Mouse (Mus musculus) neural tube, embryonic 11.5 days (tissue): ENCODE data around the gene Gpsm2. TPM values are rescaled to one million over a fixed set of nuclear protein-coding genes. Genes with fewer than 3 reads are reported as not detected.
A peak's percentile ranks its signal among the peaks of the same experiment; 100 is the strongest.

ENCODE experiments used
- ATAC-seq: fragments of 200-750 bp; cut with Nextera tagmentation; 2 replicates; pipeline ENCODE4 v1.8.0; 2017; ENCODE audit warnings: moderate number of reproducible peaks, mild to moderate bottlenecking, moderate TSS enrichment, moderate library complexity; ENCODE audit not compliant: insufficient read depth, low FRiP score, low TSS enrichment
- DNase-seq: peaks from one replicate; pipeline ENCODE4 v3.0.0-alpha.2; 2015; ENCODE audit warnings: low spot score
- H3K27ac ChIP-seq: fragments of 300-500 bp; sonication (generic); 2 replicates; pipeline ENCODE4 v1.5.1; 2014; ENCODE audit warnings: low read depth, mild to moderate bottlenecking, low read length
- H3K27me3 ChIP-seq: fragments of 300-500 bp; sonication (generic); 2 replicates; pipeline ENCODE4 v1.6.1; 2014; ENCODE audit warnings: mild to moderate bottlenecking, low read length, mixed read lengths; ENCODE audit not compliant: control insufficient read depth, insufficient read depth
- H3K36me3 ChIP-seq: fragments of 300-500 bp; sonication (generic); 2 replicates; pipeline ENCODE4 v1.6.1; 2014; ENCODE audit warnings: mild to moderate bottlenecking, low read length, moderate library complexity, mixed read lengths; ENCODE audit not compliant: control insufficient read depth, insufficient read depth
- H3K4me1 ChIP-seq: fragments of 300-500 bp; sonication (generic); 2 replicates; pipeline ENCODE4 v1.6.1; 2014; ENCODE audit warnings: low read length, mixed read lengths; ENCODE audit not compliant: control insufficient read depth, insufficient read depth
- H3K4me2 ChIP-seq: fragments of 300-500 bp; sonication (generic); 2 replicates; pipeline ENCODE4 v1.6.1; 2014; ENCODE audit warnings: low read depth, mild to moderate bottlenecking, moderate library complexity
- H3K4me3 ChIP-seq: fragments of 300-500 bp; sonication (generic); 2 replicates; pipeline ENCODE4 v1.5.1; 2014; ENCODE audit warnings: low read depth, low read length
- H3K9ac ChIP-seq: fragments of 300-500 bp; sonication (generic); 2 replicates; pipeline ENCODE4 v1.6.1; 2014; ENCODE audit warnings: mild to moderate bottlenecking, low read length
- H3K9me3 ChIP-seq: fragments of 300-500 bp; sonication (generic); 2 replicates; pipeline ENCODE4 v1.6.1; 2016; ENCODE audit warnings: low read length; ENCODE audit not compliant: control insufficient read depth
- WGBS: fragments of 180-500 bp; shearing (Covaris S2); extraction: QIAGEN DNeasy Blood & Tissue Kit; methylation state at CpG from one replicate; pipeline ENCODE4 v1.1.7; 2014; 5-methylcytosine and 5-hydroxymethylcytosine counted together
- polyA plus RNA-seq: library from polyadenylated mRNA; unstranded; fragments of >200 nt; fragmentation: Nextera tagmentation; extraction: Ambion mirVana; gene quantifications from 2 replicates; pipeline ENCODE4 v1.2.1, GENCODE M21; 2014

Gpsm2 gene
- polyA plus RNA-seq: 101 and 109 TPM in 2 replicates

- no peaks in the 10 kb centered on the region for H3K36me3 ChIP-seq
- peak within 1 kb of the TSS; percentile 97 for H3K27ac ChIP-seq
- 3% methylated on average over 51 of the region's 53 CpGs for WGBS
- peak within 1 kb of the TSS; percentile 82 for H3K4me3 ChIP-seq
- peak within 1 kb of the TSS; percentile 47 for H3K4me2 ChIP-seq
- H3K9ac ChIP-seq: peak within 1 kb of the TSS; percentile 89
- no peaks in the 10 kb centered on the region for H3K27me3 ChIP-seq
- DNase-seq: peak; percentile 99
- ATAC-seq: peak; percentile 95
- no peaks in the 10 kb centered on the region for H3K9me3 ChIP-seq
- peaks cover 3% of the 10 kb centered on the region; the same call in 1 of the 2 replicates for H3K4me1 ChIP-seq
Observed at GRCm38 (mm10) chr3:108722036-108722872, at the start of gene Gpsm2. Gene Gpsm2, minus strand, starts transcription at chr3:108722309.

- Histone ChIP-seq H3K36me3 (no peaks in the 10 kb centered on the region), H3K27me3 (no peaks in the 10 kb centered on the region), H3K4me3 (no peak overlapping the region), H3K27ac (no peak overlapping the region), H3K4me1 (no peaks in the 10 kb centered on the region), H3K4me2 (no peak overlapping the region), H3K9ac (no peak overlapping the region), H3K9me3 (no peaks in the 10 kb centered on the region)
- 45% methylated on average over 6 of the region's 6 CpGs for WGBS
- DNase-seq: peak; percentile 55
- peak; percentile 67 for ATAC-seq
Observed at GRCm38 (mm10) chr3:108770725-108771368, 48.7 kb upstream of the Gpsm2 start.

GRCm38 (mm10) chr3:108769547-108769946 is 47.4 kb upstream of the Gpsm2 start:
- no peaks in the 10 kb centered on the region for H3K4me1 ChIP-seq
- no peaks in the 10 kb centered on the region for H3K27me3 ChIP-seq
- no peaks in the 10 kb centered on the region for H3K9me3 ChIP-seq
- WGBS: 75% methylated on average over 6 of the region's 6 CpGs
- no peaks in the 10 kb centered on the region for H3K36me3 ChIP-seq
- no peak overlapping the region for H3K9ac ChIP-seq
- H3K4me2 ChIP-seq: no peak overlapping the region
- ATAC-seq: no peak
- no peak for DNase-seq
- H3K4me3 ChIP-seq: no peak overlapping the region
- H3K27ac ChIP-seq: no peak overlapping the region

- Histone ChIP-seq H3K4me3 (no peak overlapping the region), H3K9me3 (no peaks in the 10 kb centered on the region), H3K4me1 (no peaks in the 10 kb centered on the region), H3K27me3 (no peaks in the 10 kb centered on the region), H3K36me3 (no peaks in the 10 kb centered on the region), H3K9ac (no peak overlapping the region), H3K27ac (no peak overlapping the region), H3K4me2 (no peak overlapping the region)
- 88% methylated on average over 10 of the region's 10 CpGs for WGBS
- DNase-seq: no peak
- no peak for ATAC-seq
Observed at GRCm38 (mm10) chr3:108767416-108767815, 45.3 kb upstream of the Gpsm2 start.

GRCm38 (mm10) chr3:108766943-108767342 is 44.8 kb upstream of the Gpsm2 start:
- DNase-seq: no peak
- H3K9ac ChIP-seq: no peak overlapping the region
- H3K27me3 ChIP-seq: no peaks in the 10 kb centered on the region
- H3K27ac ChIP-seq: no peak overlapping the region
- no peaks in the 10 kb centered on the region for H3K9me3 ChIP-seq
- 87% methylated on average over 7 of the region's 7 CpGs for WGBS
- no peaks in the 10 kb centered on the region for H3K4me1 ChIP-seq
- no peak overlapping the region for H3K4me3 ChIP-seq
- ATAC-seq: no peak
- no peaks in the 10 kb centered on the region for H3K36me3 ChIP-seq
- no peak overlapping the region for H3K4me2 ChIP-seq

- Histone ChIP-seq H3K4me3 (no peak overlapping the region), H3K27me3 (no peaks in the 10 kb centered on the region), H3K9ac (no peak overlapping the region), H3K27ac (no peak overlapping the region), H3K36me3 (no peaks in the 10 kb centered on the region), H3K4me2 (no peak overlapping the region), H3K9me3 (no peaks in the 10 kb centered on the region), H3K4me1 (no peaks in the 10 kb centered on the region)
- WGBS: 88% methylated on average over 7 of the region's 7 CpGs
- ATAC-seq (no peak), DNase-seq (no peak)
Observed at GRCm38 (mm10) chr3:108765476-108765875, 43.4 kb upstream of the Gpsm2 start.

- 73% methylated on average over 7 of the region's 7 CpGs for WGBS
- H3K27me3 ChIP-seq: no peaks in the 10 kb centered on the region
Observed at GRCm38 (mm10) chr3:108764976-108765375, 42.9 kb upstream of the Gpsm2 start.

GRCm38 (mm10) chr3:108763691-108764090 is 41.6 kb upstream of the Gpsm2 start:
- H3K36me3 ChIP-seq: no peaks in the 10 kb centered on the region
- DNase-seq (no peak), ATAC-seq (no peak)
- H3K9ac ChIP-seq: no peak overlapping the region
- H3K4me3 ChIP-seq: no peak overlapping the region
- no peak overlapping the region for H3K27ac ChIP-seq
- no peaks in the 10 kb centered on the region for H3K9me3 ChIP-seq
- H3K27me3 ChIP-seq: no peaks in the 10 kb centered on the region
- no peak overlapping the region for H3K4me2 ChIP-seq
- no peaks in the 10 kb centered on the region for H3K4me1 ChIP-seq
- 83% methylated on average over 2 of the region's 2 CpGs for WGBS

More at GRCm38 (mm10) chr3:108764976-108765375, 42.9 kb upstream of the Gpsm2 start:
- Histone ChIP-seq H3K36me3 (no peaks in the 10 kb centered on the region), H3K4me3 (no peak overlapping the region), H3K9ac (no peak overlapping the region), H3K9me3 (no peaks in the 10 kb centered on the region), H3K4me2 (no peak overlapping the region), H3K4me1 (no peaks in the 10 kb centered on the region), H3K27ac (no peak overlapping the region)
- no peak for ATAC-seq
- DNase-seq: no peak
